Mouse (Mus musculus) adrenal gland, adult 18-20 months (tissue): ENCODE data around the gene Npc1l1. TPM values are rescaled to one million over a fixed set of nuclear protein-coding genes. Genes with fewer than 3 reads are reported as not detected.
"Not testable (repeated sequence)": the region's sequence is repeated elsewhere in the genome, so short reads cannot be mapped to it uniquely, and the experiment has no call there.

Source experiments
- DNase-seq, 2 experiments: peaks; one replicate each; pipeline ENCODE4 v3.0.0; 2021 to 2022; ENCODE audit warnings: low spot score in 2 of 2
- long read RNA-seq, 2 experiments: library from polyadenylated mRNA; stranded (forward); transcript quantifications; one replicate each; pipeline ENCODE4 v2.0.0; 2021
- total RNA-seq, 2 experiments: library from RNA; stranded (reverse); gene quantifications; 1 replicate in 1 of 2; 2 replicates in 1 of 2; pipeline ENCODE4 v1.2.3; 2021

Gene Npc1l1
- under 1 TPM in 1 of 2 experiments, not detected in 1; 0.06 TPM for total RNA-seq
- long read RNA-seq, experiment 1 = 0 reads
- long read RNA-seq, experiment 2 = 0 reads

GRCm38 (mm10) chr11:6230012-6230411, at the start of gene Npc1l1:
Gene Npc1l1, minus strand, starts transcription at chr11:6230143.
- DNase-seq = no peak

GRCm38 (mm10) chr11:6276466-6276865, 46.5 kb upstream of the Npc1l1 start:
- DNase-seq = no peak

- no peak for DNase-seq
Measured at GRCm38 (mm10) chr11:6275094-6275484, 45.1 kb upstream of the Npc1l1 start.

GRCm38 (mm10) chr11:6274387-6275093, 44.6 kb upstream of the Npc1l1 start, which contains the start of gene Tmed4:
Gene Tmed4, minus strand, starts transcription at chr11:6274870.
- peak; percentile 98 to 99 for DNase-seq

- DNase-seq = no peak
Measured at GRCm38 (mm10) chr11:6273607-6274006, 43.7 kb upstream of the Npc1l1 start.

- DNase-seq = peak; percentile 79 to 84
Measured at GRCm38 (mm10) chr11:6267320-6268254, 37.6 kb upstream of the Npc1l1 start, which contains the start of gene Ddx56. Gene Ddx56, minus strand, starts transcription at chr11:6267772.

GRCm38 (mm10) chr11:6266621-6267020, 36.7 kb upstream of the Npc1l1 start:
- no peak for DNase-seq

GRCm38 (mm10) chr11:6261434-6262082, 31.6 kb upstream of the Npc1l1 start:
- DNase-seq = peak; percentile 51 to 74

- DNase-seq = no peak
Measured at GRCm38 (mm10) chr11:6259413-6259812, 29.5 kb upstream of the Npc1l1 start.

- no peak for DNase-seq
Measured at GRCm38 (mm10) chr11:6256490-6257072, 26.6 kb upstream of the Npc1l1 start.

GRCm38 (mm10) chr11:6254602-6255001, 24.7 kb upstream of the Npc1l1 start:
- DNase-seq = not testable (repeated sequence)

- DNase-seq = no peak
Measured at GRCm38 (mm10) chr11:6252824-6253223, 22.9 kb upstream of the Npc1l1 start.

- DNase-seq = no peak
Measured at GRCm38 (mm10) chr11:6252248-6252647, 22.3 kb upstream of the Npc1l1 start.

GRCm38 (mm10) chr11:6244707-6245106, 14.8 kb upstream of the Npc1l1 start:
- DNase-seq = no peak

- no peak for DNase-seq
Measured at GRCm38 (mm10) chr11:6233025-6233424, 3.1 kb upstream of the Npc1l1 start.

GRCm38 (mm10) chr11:6224541-6225229, 5.3 kb downstream of the Npc1l1 start:
- DNase-seq = no peak

- DNase-seq = no peak
Measured at GRCm38 (mm10) chr11:6222187-6222586, 7.8 kb downstream of the Npc1l1 start.

- DNase-seq = no peak
Measured at GRCm38 (mm10) chr11:6219967-6220366, 10.0 kb downstream of the Npc1l1 start.

GRCm38 (mm10) chr11:6218189-6218896, 11.6 kb downstream of the Npc1l1 start:
- DNase-seq = no peak

GRCm38 (mm10) chr11:6216834-6217233, 13.1 kb downstream of the Npc1l1 start:
- no peak for DNase-seq
